Mouse (Mus musculus): ENCODE results near the gene Vasn.

DNA sequence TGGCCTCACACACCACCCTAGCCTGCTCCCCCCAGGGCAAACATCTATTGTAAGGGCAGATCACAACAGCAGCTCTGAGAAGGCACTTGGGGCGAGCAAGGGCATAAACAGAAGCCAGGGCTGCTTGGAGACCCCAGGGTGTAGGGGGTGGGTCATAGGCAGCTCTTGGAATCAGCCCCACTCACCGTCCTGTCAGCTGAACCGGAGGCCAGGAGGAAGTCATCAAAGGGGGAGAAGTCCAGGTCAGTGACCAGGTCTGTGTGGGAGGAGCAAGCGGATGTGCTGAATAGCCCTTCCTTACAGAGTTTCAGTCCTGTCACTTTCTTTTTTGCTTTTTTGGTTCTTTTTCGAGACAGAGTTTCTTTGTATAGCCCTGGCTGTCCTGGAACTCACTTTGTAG is 30.6 kb downstream of the Vasn start:
- TF ChIP-seq POLR2A (IDR thresholded peaks at IDR 0.05; ENCODE audit: control insufficient read depth, low read depth, low read length) (no peak), CTCF (IDR thresholded peaks at IDR 0.05; ENCODE audit: control insufficient read depth, insufficient read depth, insufficient replicate concordance, low read depth, low read length) (no peak)

All from testis, adult 2 months (tissue).